Mouse (Mus musculus) heart, embryonic 16.5 days (tissue): ENCODE results near the gene Osbpl10. TPM values are rescaled to one million over a fixed set of nuclear protein-coding genes. Genes with fewer than 3 reads are reported as not detected.

Experiments used
- ATAC-seq: fragments of 200-750 bp; cut with Nextera tagmentation; replicated peaks from 2 replicates; pipeline ENCODE4 v1.8.0; 2017; ENCODE audit warnings: moderate number of reproducible peaks; ENCODE audit not compliant: insufficient read depth, low FRiP score; ENCODE audit errors: extremely low read depth
- H3K27ac ChIP-seq: fragments of 300-500 bp; sonication (generic); 2 replicates; pipeline ENCODE4 v1.5.1; 2014; ENCODE audit warnings: mild to moderate bottlenecking, low read length, control low read depth, moderate library complexity
- H3K27me3 ChIP-seq: fragments of 300-500 bp; sonication (generic); 2 replicates; pipeline ENCODE4 v1.6.1; 2014; ENCODE audit warnings: low read length, mixed read lengths; ENCODE audit not compliant: control insufficient read depth, insufficient read depth
- H3K36me3 ChIP-seq: fragments of 300-500 bp; sonication (generic); 2 replicates; pipeline ENCODE4 v1.6.1; 2014; ENCODE audit not compliant: control insufficient read depth, insufficient read depth
- H3K4me1 ChIP-seq: fragments of 300-500 bp; sonication (generic); 2 replicates; pipeline ENCODE4 v1.6.1; 2014; ENCODE audit warnings: low read length, mixed read lengths; ENCODE audit not compliant: control insufficient read depth, insufficient read depth
- H3K4me2 ChIP-seq: fragments of 300-500 bp; sonication (generic); 2 replicates; pipeline ENCODE4 v1.6.1; 2014; ENCODE audit warnings: low read depth, mild to moderate bottlenecking, control low read depth, low read length
- H3K4me3 ChIP-seq: fragments of 300-500 bp; sonication (generic); 2 replicates; pipeline ENCODE4 v1.5.1; 2014; ENCODE audit warnings: mild to moderate bottlenecking, control low read depth, low read length
- H3K9ac ChIP-seq: fragments of 300-500 bp; sonication (generic); 2 replicates; pipeline ENCODE4 v1.6.1; 2014; ENCODE audit warnings: low read length, control low read depth
- H3K9me3 ChIP-seq: fragments of 300-500 bp; sonication (generic); replicated peaks from 2 replicates; pipeline ENCODE4 v1.6.1; 2016; ENCODE audit warnings: low read length; ENCODE audit not compliant: control insufficient read depth
- WGBS: fragments of 180-500 bp; shearing (Covaris S2); extraction: QIAGEN DNeasy Blood & Tissue Kit; methylation state at CpG from one replicate; pipeline ENCODE4 v1.1.7; 2014; 5-methylcytosine and 5-hydroxymethylcytosine counted together
- polyA plus RNA-seq: library from polyadenylated mRNA; unstranded; fragments of >200 nt; fragmentation: Nextera tagmentation; extraction: Ambion mirVana; gene quantifications from 2 replicates; pipeline ENCODE4 v1.2.1, GENCODE M21; 2015

Gene Osbpl10
- polyA plus RNA-seq, 1 experiment from 2014 or later = 5.1 TPM

DNA sequence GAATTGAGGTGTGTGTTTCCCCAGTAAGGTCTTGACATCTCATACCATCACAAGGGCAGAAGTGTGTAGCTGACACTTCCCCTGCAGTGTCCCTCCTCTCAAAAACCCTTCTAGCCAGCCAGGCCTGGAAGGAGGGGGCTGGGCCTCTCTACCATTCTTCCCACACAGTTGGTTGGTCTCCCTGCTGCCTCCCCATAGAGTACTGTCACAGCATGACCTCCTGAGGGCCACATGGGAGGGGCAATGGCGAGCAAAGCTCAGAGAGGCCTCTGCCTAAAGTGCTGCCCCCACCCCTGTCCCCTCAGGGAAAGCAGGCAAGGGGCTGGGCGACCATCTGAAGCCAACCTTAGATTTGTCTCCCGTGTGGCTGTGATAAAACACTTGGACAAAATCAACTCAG, 251.8 kb downstream of the Osbpl10 start:
- H3K9ac ChIP-seq = no peak overlapping the region
- H3K27ac ChIP-seq = no peak overlapping the region
- H3K4me1 ChIP-seq = no peaks in the 10 kb centered on the region
- WGBS = 40% methylated on average over 3 of the region's 3 CpGs
- no peak overlapping the region for H3K4me3 ChIP-seq
- ATAC-seq = no peak
- no peak overlapping the region for H3K4me2 ChIP-seq
- H3K9me3 ChIP-seq = no peaks in the 10 kb centered on the region
- no peaks in the 10 kb centered on the region for H3K36me3 ChIP-seq
- no peaks in the 10 kb centered on the region for H3K27me3 ChIP-seq

DNA sequence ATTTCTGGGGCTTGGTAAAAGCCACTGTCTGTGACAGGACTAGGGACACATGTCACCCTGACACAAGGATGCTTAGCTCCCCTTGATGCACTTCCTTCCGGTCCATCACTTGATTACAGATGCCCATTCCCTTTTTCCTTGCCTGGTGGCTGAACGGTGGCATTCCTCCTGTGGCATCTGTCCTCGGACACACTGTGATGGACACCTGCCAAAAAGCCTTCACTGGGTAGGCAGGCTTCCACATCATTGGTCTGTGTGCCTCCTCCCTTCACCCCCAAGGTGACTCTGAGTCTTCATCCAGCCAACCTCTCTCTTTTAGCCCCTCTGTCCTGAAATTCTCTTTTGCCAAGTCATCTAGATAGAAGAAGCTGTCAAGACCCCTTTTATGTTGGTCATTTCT, 253.1 kb downstream of the Osbpl10 start:
- Histone ChIP-seq H3K9ac (no peak overlapping the region), H3K36me3 (no peaks in the 10 kb centered on the region), H3K4me3 (no peak overlapping the region), H3K27me3 (no peaks in the 10 kb centered on the region), H3K4me2 (no peak overlapping the region), H3K27ac (no peak overlapping the region), H3K9me3 (no peaks in the 10 kb centered on the region), H3K4me1 (no peaks in the 10 kb centered on the region)
- no peak for ATAC-seq
- WGBS = 55% methylated on average over 3 of the region's 3 CpGs

DNA sequence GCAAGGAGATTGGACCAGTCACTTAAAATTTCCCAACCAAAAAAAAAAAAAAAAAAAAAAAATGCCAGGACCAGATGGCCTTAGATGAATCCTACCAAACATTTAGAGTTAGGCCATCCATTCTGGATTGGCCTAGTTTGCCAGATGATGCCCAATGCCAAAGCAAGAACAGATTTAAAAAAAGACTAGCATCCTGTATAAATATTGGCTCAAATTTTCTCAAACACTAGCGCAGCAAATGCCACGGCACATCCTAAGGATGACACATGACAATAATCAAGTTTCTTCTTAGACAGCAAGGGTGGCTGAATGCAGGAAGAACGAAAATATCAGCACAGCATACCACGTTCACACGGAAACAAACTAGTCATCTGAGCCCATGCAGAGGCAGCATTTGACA, 255.4 kb downstream of the Osbpl10 start:
- Histone ChIP-seq H3K9ac (no peak overlapping the region), H3K36me3 (no peaks in the 10 kb centered on the region), H3K4me2 (no peak overlapping the region), H3K27me3 (no peaks in the 10 kb centered on the region), H3K9me3 (no peaks in the 10 kb centered on the region), H3K27ac (no peak overlapping the region), H3K4me3 (no peak overlapping the region), H3K4me1 (no peaks in the 10 kb centered on the region; the same call in 1 of the 2 replicates)
- no peak for ATAC-seq
- 86% methylated on average over 5 of the region's 5 CpGs for WGBS

DNA sequence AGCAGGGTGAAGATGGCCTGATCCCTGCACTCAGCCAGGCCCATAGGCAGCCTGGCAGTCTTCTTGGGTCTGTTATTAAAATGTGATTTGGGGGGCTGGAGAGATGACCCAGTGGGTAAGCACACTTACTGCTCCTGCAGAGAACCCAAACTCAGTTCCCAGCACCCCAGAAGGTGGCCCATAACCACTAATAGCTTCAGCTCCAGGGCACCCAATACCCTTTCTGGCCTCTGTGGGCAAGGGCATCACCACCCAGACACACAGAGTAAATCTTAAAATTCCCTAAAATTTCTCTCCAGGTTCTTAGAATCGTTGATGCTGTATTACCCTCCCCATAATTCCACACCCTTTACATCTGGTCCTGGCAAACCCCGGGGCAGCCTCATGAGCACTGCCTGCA, 256.2 kb downstream of the Osbpl10 start:
- H3K4me1 ChIP-seq = no peaks in the 10 kb centered on the region; the same call in 1 of the 2 replicates
- H3K4me3 ChIP-seq = no peak overlapping the region
- no peak overlapping the region for H3K9ac ChIP-seq
- H3K4me2 ChIP-seq = no peak overlapping the region
- no peak for ATAC-seq
- 93% methylated on average over 2 of the region's 2 CpGs for WGBS
- H3K36me3 ChIP-seq = no peaks in the 10 kb centered on the region
- H3K27me3 ChIP-seq = no peaks in the 10 kb centered on the region
- H3K27ac ChIP-seq = no peak overlapping the region
- no peaks in the 10 kb centered on the region for H3K9me3 ChIP-seq

DNA sequence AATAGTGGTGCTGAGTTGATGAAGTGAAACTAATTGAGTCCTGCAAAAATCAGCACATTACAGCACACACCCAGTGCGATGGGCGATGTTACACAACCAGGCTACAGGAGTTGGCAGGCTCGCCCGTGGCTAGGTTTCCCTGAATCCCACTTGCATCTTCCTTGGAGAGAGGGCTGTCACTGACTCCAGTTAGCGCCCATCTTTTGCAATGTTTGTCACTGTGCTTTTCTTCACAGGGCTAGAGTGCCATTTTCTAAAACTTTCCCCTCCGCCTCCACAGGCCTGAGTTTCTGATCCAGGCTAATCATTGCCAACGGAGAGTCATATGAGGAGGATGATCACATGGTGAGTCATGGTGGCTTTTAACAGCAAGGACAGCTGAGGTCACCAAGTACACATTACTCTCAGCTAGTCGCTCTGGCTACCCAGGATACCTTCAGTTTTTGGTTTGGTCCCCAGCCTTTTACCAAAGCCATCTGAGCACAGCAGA, 258.0 kb downstream of the Osbpl10 start:
- WGBS = 74% methylated on average over 8 of the region's 8 CpGs
- ATAC-seq = no peak; the same call in 1 of the 2 replicates

DNA sequence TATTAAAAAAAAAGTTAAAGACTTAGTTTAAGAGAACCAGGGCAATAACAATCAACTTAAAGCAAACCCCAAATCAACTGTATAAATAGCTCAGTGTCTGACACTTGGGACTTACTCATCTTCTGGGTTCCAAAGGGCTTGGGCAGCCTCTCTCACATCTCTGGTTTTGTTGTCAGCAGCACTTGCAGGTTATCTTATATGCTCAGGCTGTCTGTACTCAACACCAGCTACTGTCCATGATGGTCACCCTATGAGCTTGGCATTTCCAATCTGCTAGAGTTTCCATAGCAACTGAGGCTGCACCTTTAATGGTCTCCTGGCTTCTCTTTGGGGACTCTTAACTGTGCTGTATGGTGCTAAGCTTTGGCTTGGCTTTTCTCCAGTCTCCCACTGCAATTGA, 259.6 kb downstream of the Osbpl10 start:
- no peak overlapping the region for H3K4me2 ChIP-seq
- H3K27ac ChIP-seq = no peak overlapping the region
- H3K9me3 ChIP-seq = no peaks in the 10 kb centered on the region
- H3K4me3 ChIP-seq = no peak overlapping the region
- H3K27me3 ChIP-seq = no peaks in the 10 kb centered on the region
- peaks cover 31% of the 10 kb centered on the region for H3K36me3 ChIP-seq
- ATAC-seq = no peak
- no peak overlapping the region for H3K9ac ChIP-seq
- no peaks in the 10 kb centered on the region; the same call in 1 of the 2 replicates for H3K4me1 ChIP-seq

More for the DNA sequence above, 258.0 kb downstream of the Osbpl10 start:
- H3K4me3 ChIP-seq = no peak overlapping the region
- no peak overlapping the region for H3K27ac ChIP-seq
- no peaks in the 10 kb centered on the region for H3K27me3 ChIP-seq
- no peaks in the 10 kb centered on the region for H3K9me3 ChIP-seq
- H3K9ac ChIP-seq = no peak overlapping the region
- no peaks in the 10 kb centered on the region; the same call in 1 of the 2 replicates for H3K4me1 ChIP-seq
- H3K36me3 ChIP-seq = peaks cover 17% of the 10 kb centered on the region
- no peak overlapping the region for H3K4me2 ChIP-seq

DNA sequence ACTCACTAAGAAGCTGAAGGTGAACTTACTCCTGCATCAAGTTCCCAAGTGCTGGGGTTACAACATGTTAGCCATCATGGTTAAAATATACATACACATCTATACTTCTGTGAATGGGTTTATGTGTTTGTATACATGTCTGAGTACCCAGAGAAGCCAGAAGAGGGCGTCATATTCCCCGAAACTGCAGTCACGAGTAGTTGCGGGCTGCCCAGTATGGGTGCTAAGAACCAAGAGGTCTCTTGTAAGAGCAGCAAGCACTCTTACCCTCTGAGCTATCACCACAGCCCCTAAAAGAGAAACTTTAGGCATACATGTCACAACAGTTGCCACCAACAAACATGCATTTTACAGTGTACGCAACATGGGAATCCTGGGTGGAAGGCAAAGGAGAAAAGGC, 261.5 kb downstream of the Osbpl10 start:
- Histone ChIP-seq H3K36me3 (peaks cover 50% of the 10 kb centered on the region), H3K4me2 (no peak overlapping the region), H3K4me3 (no peak overlapping the region), H3K27me3 (no peaks in the 10 kb centered on the region), H3K9ac (no peak overlapping the region), H3K4me1 (no peaks in the 10 kb centered on the region; the same call in 1 of the 2 replicates), H3K27ac (no peak overlapping the region), H3K9me3 (no peaks in the 10 kb centered on the region)
- WGBS = 95% methylated on average over 5 of the region's 5 CpGs
- no peak for ATAC-seq

DNA sequence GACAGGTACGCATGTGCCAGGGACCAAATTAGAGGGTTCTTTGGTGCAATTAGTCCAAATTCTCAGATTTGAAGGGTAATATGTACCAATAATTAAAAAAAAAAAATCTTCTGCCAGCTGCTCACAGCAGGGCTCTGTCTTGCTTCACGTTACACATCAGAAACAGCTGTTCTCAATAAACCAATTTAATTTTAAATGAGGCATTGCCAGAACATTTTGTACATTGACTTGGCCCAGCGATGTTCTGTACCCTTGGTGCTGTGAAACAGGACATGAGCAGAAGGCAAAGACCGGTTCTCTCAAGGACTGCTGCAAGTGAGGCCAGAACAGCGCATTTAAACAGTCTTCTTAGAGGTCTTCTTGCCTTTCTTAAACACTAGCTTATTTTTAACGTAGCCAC, 265.3 kb downstream of the Osbpl10 start:
- peaks cover 62% of the 10 kb centered on the region for H3K36me3 ChIP-seq
- 86% methylated on average over 6 of the region's 6 CpGs for WGBS
- ATAC-seq = no peak
- H3K27me3 ChIP-seq = no peaks in the 10 kb centered on the region
- H3K4me2 ChIP-seq = no peak overlapping the region
- H3K9me3 ChIP-seq = no peaks in the 10 kb centered on the region
- no peaks in the 10 kb centered on the region for H3K4me1 ChIP-seq
- no peak overlapping the region for H3K4me3 ChIP-seq
- H3K27ac ChIP-seq = no peak overlapping the region
- H3K9ac ChIP-seq = no peak overlapping the region

DNA sequence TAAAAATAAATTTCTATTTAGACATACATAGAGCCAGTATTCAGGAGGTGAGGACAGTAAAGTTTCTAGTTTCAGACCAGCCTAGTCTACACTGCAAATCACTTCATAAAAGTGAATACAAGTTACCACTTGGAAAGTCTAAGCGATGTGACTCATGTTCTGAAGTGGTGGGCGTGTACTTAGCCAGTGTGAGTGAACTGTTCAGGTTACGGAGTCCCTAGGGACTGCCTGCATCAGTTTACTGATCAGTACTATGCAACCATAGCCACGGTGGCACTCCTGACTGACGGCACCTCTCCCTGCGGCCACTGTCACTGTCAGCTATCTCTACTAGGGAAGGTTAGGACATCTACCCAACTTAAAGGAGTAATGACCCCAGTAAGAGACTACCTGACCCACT, 266.7 kb downstream of the Osbpl10 start:
- no peaks in the 10 kb centered on the region for H3K9me3 ChIP-seq
- H3K4me2 ChIP-seq = no peak overlapping the region
- H3K27me3 ChIP-seq = no peaks in the 10 kb centered on the region
- WGBS = 56% methylated on average over 6 of the region's 6 CpGs
- H3K9ac ChIP-seq = no peak overlapping the region
- no peak overlapping the region for H3K27ac ChIP-seq
- H3K4me3 ChIP-seq = no peak overlapping the region
- H3K36me3 ChIP-seq = peaks cover 61% of the 10 kb centered on the region
- ATAC-seq = no peak
- H3K4me1 ChIP-seq = peaks cover 3% of the 10 kb centered on the region; the same call in 1 of the 2 replicates
